Mouse (Mus musculus) midbrain, postnatal 0 days (tissue): ENCODE data around the gene Cnnm3. TPM values are rescaled to one million over a fixed set of nuclear protein-coding genes. Genes with fewer than 3 reads are reported as not detected.
A peak's percentile ranks its signal among the peaks of the same experiment; 100 is the strongest.

Experiments
- ATAC-seq: fragments of 200-750 bp; cut with Nextera tagmentation; 2 replicates; pipeline ENCODE4 v1.8.0; 2017; ENCODE audit warnings: moderate number of reproducible peaks, mild to moderate bottlenecking, moderate TSS enrichment, moderate library complexity; ENCODE audit not compliant: low FRiP score
- DNase-seq: peaks from one replicate; pipeline ENCODE4 v3.0.0-alpha.2; 2015; ENCODE audit warnings: low spot score
- H3K27ac ChIP-seq: fragments of 300-500 bp; sonication (generic); 2 replicates; pipeline ENCODE4 v1.5.1; 2014; ENCODE audit warnings: low read depth, mild to moderate bottlenecking, low read length, mixed read lengths
- H3K27me3 ChIP-seq: fragments of 300-500 bp; sonication (generic); 2 replicates; pipeline ENCODE4 v1.6.1; 2014; ENCODE audit warnings: low read length, control low read depth, mixed read lengths; ENCODE audit not compliant: insufficient read depth
- H3K36me3 ChIP-seq: fragments of 300-500 bp; sonication (generic); 2 replicates; pipeline ENCODE4 v1.6.1; 2014; ENCODE audit warnings: low read length, control low read depth, mixed read lengths; ENCODE audit not compliant: insufficient read depth
- H3K4me1 ChIP-seq: fragments of 300-500 bp; sonication (generic); 2 replicates; pipeline ENCODE4 v1.6.1; 2014; ENCODE audit warnings: mild to moderate bottlenecking, control low read depth, antibody characterized with exemption, low read length, mixed read lengths; ENCODE audit not compliant: insufficient read depth
- H3K4me2 ChIP-seq: fragments of 300-500 bp; sonication (generic); 2 replicates; pipeline ENCODE4 v1.6.1; 2014; ENCODE audit warnings: low read depth, mild to moderate bottlenecking, low read length, mixed read lengths; ENCODE audit not compliant: poor library complexity, severe bottlenecking
- H3K4me3 ChIP-seq: fragments of 300-500 bp; sonication (generic); 2 replicates; pipeline ENCODE4 v1.5.1; 2014; ENCODE audit warnings: low read depth, mild to moderate bottlenecking, low read length, moderate library complexity
- H3K9ac ChIP-seq: fragments of 300-500 bp; sonication (generic); replicated peaks from 2 replicates; pipeline ENCODE4 v1.6.1; 2014; ENCODE audit warnings: mild to moderate bottlenecking, low read length, moderate library complexity, mixed read lengths; ENCODE audit not compliant: poor library complexity, severe bottlenecking
- H3K9me3 ChIP-seq: fragments of 300-500 bp; sonication (generic); 2 replicates; pipeline ENCODE4 v1.6.1; 2016; ENCODE audit warnings: low read length, control low read depth
- CTCF ChIP-seq: IDR thresholded peaks from 2 replicates; pipeline ENCODE4 v1.5.1; 2016; ENCODE audit warnings: antibody characterized with exemption, mild to moderate bottlenecking
- WGBS: fragments of 180-500 bp; shearing (Covaris S2); extraction: QIAGEN DNeasy Blood & Tissue Kit; methylation state at CpG from one replicate; pipeline ENCODE4 v1.1.7; 2014; 5-methylcytosine and 5-hydroxymethylcytosine counted together
- polyA plus RNA-seq: library from polyadenylated mRNA; unstranded; fragments of >200 nt; fragmentation: Nextera tagmentation; extraction: Ambion mirVana; gene quantifications from 2 replicates; pipeline ENCODE4 v1.2.1, GENCODE M21; 2015
- total RNA-seq: library from RNA; depleted of rRNA; stranded (reverse); fragments of >200 nt; gene quantifications from 2 replicates; pipeline ENCODE4 v1.2.3, GENCODE M21; 2014

Cnnm3 gene
- total and polyA plus RNA-seq, 2 experiments from 2014 or later: 5.2 to 32.9 TPM

DNA sequence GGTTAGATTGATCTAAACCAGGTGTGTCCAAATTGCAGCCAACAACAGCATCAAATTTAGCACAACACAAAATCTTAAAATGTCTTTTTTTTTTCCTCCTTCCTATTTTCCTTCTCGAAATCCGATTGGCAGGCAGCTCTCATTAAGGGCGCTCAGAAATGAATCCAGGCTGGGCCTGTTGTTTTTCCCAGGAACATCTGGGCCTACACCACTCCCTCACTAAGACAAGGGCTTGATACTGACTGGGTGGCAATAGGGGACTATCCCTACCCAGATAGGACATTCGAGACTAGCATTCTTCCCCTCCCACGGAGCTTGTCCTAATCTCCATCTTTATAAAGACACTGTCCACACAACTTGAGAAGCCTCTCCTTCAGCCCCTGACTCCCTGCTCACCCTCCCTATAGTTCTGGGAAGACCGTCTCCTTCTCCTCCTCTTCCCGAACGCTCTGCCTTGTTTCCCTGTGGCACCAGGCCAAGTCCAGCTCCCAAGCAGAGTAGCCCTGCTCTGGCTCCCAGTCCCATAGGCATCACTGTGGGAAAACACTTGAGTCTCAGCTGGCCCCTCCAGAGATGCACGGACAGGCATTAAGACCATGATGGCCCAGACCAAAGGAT, 36.4 kb downstream of the Cnnm3 start:
- Histone ChIP-seq H3K4me1 (peaks cover 4% of the 10 kb centered on the region; the same call in 1 of the 2 replicates), H3K27ac (peak overlapping the region; percentile 72), H3K27me3 (no peaks in the 10 kb centered on the region), H3K36me3 (peaks cover 45% of the 10 kb centered on the region), H3K4me2 (no peak overlapping the region), H3K4me3 (no peak overlapping the region), H3K9me3 (no peaks in the 10 kb centered on the region), H3K9ac (no peak overlapping the region)
- no peak for TF ChIP-seq CTCF
- no peak for ATAC-seq
- DNase-seq: peak; percentile 17
- WGBS: 33% methylated on average over 9 of the region's 9 CpGs

GRCm38 (mm10) chr1:36548771-36549170, 37.1 kb downstream of the Cnnm3 start:
- H3K36me3 ChIP-seq: peaks cover 52% of the 10 kb centered on the region
- no peaks in the 10 kb centered on the region for H3K9me3 ChIP-seq
- no peak overlapping the region for H3K9ac ChIP-seq
- H3K4me2 ChIP-seq: no peak overlapping the region
- no peak for DNase-seq
- H3K4me3 ChIP-seq: no peak overlapping the region
- H3K27me3 ChIP-seq: no peaks in the 10 kb centered on the region
- no peak for TF ChIP-seq CTCF
- 57% methylated on average over 8 of the region's 8 CpGs for WGBS
- no peak for ATAC-seq
- H3K4me1 ChIP-seq: peaks cover 4% of the 10 kb centered on the region; the same call in 1 of the 2 replicates
- H3K27ac ChIP-seq: no peak overlapping the region

DNA sequence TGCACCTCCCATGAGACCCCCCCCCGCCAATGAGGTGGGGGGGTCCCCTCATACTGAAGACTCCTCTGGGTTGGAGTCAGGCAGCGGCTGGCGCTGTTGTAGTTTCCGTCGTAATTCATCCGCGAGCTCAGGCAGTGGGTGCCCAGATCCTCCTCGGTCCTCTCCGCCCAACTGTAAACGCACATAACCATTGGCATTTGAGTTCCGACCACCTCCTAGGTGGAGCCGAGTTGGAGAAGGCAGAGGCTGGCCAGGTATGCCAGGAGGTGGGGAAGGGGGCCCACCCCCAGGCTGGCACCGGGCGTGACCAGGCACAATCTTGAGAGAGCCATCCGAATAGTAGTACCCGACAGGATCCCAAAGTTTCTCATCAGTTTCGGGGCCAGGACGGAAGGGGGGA, 37.8 kb downstream of the Cnnm3 start:
- peaks cover 59% of the 10 kb centered on the region for H3K36me3 ChIP-seq
- H3K9me3 ChIP-seq: no peaks in the 10 kb centered on the region
- no peak overlapping the region for H3K27ac ChIP-seq
- WGBS: 87% methylated on average over 18 of the region's 18 CpGs
- DNase-seq: no peak
- peaks cover 5% of the 10 kb centered on the region; the same call in 1 of the 2 replicates for H3K4me1 ChIP-seq
- no peak overlapping the region for H3K4me2 ChIP-seq
- no peak for TF ChIP-seq CTCF
- no peak for ATAC-seq
- no peak overlapping the region for H3K9ac ChIP-seq
- H3K4me3 ChIP-seq: no peak overlapping the region
- H3K27me3 ChIP-seq: no peaks in the 10 kb centered on the region

DNA sequence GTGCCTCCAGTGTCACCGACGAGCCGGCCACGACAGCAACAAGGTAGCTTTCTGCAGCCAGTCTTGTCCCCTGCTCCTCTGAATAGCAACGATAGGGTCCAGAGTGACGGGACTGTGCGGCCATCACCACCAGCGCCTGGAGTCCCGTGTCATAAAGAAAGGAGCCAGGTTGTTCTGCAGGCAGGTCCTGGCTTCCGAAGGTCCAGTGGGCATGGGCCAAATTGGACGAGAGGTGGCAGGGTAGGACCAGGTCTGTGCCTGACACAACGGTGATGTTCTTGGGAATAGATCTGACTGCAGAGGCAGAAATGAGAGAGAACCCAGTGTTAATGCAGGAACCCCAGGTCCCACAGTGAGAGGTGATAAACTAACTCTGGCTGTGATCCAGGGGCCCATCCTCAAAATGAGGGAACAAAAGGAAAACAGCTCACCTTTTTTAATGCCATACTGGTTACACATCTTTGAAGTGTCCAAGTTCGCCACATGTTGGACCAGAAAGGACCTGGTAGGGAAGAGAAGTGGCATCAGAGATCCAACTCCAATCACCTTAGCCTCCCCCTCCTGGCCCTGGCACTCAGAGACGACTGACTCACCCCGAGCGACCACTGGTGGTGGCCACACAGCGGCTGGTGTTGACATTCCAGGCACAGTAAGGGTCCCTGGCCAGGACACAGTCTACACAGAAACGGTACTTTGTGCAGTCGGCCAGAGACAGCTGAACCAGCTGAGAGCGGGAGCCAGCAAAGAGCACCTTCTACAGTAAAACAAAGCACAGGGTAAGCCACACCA, 38.6 kb downstream of the Cnnm3 start:
- H3K9ac ChIP-seq: no peak overlapping the region
- TF ChIP-seq CTCF: no peak
- H3K36me3 ChIP-seq: peaks cover 67% of the 10 kb centered on the region
- no peaks in the 10 kb centered on the region for H3K9me3 ChIP-seq
- DNase-seq: no peak
- no peak overlapping the region for H3K27ac ChIP-seq
- WGBS: 78% methylated on average over 20 of the region's 20 CpGs
- no peak overlapping the region for H3K4me2 ChIP-seq
- H3K4me3 ChIP-seq: no peak overlapping the region
- ATAC-seq: no peak
- no peaks in the 10 kb centered on the region for H3K27me3 ChIP-seq
- H3K4me1 ChIP-seq: peaks cover 11% of the 10 kb centered on the region; the same call in 1 of the 2 replicates

- Histone ChIP-seq H3K4me1 (peaks cover 13% of the 10 kb centered on the region; the same call in 1 of the 2 replicates), H3K4me2 (no peak overlapping the region), H3K9ac (no peak overlapping the region), H3K36me3 (peaks cover 68% of the 10 kb centered on the region), H3K9me3 (no peaks in the 10 kb centered on the region), H3K27me3 (no peaks in the 10 kb centered on the region), H3K27ac (no peak overlapping the region), H3K4me3 (no peak overlapping the region)
- DNase-seq (no peak), ATAC-seq (no peak)
- WGBS: 91% methylated on average over 17 of the region's 17 CpGs
- no peak for TF ChIP-seq CTCF
These were observed 40.2 kb downstream of the Cnnm3 start for GRCm38 (mm10) chr1:36551904-36552303.

GRCm38 (mm10) chr1:36552506-36552905, 40.8 kb downstream of the Cnnm3 start:
- peaks cover 13% of the 10 kb centered on the region; the same call in 1 of the 2 replicates for H3K4me1 ChIP-seq
- H3K9me3 ChIP-seq: no peaks in the 10 kb centered on the region
- TF ChIP-seq CTCF: no peak
- DNase-seq (peak; percentile 33), ATAC-seq (no peak)
- no peak overlapping the region for H3K4me3 ChIP-seq
- no peaks in the 10 kb centered on the region for H3K27me3 ChIP-seq
- 90% methylated on average over 16 of the region's 16 CpGs for WGBS
- H3K36me3 ChIP-seq: peaks cover 68% of the 10 kb centered on the region
- no peak overlapping the region for H3K27ac ChIP-seq
- H3K4me2 ChIP-seq: no peak overlapping the region
- H3K9ac ChIP-seq: no peak overlapping the region
